Mouse (Mus musculus) megakaryocyte-erythroid progenitor cell, adult 5-6 weeks (primary cell): ENCODE results near the gene Bcr. TPM values are rescaled to one million over a fixed set of nuclear protein-coding genes. Genes with fewer than 3 reads are reported as not detected.

ENCODE experiments used
- ATAC-seq: replicated peaks from 2 replicates; pipeline ENCODE4 v1.8.0; 2016; ENCODE audit warnings: mild to moderate bottlenecking, inconsistent platforms; ENCODE audit not compliant: severe bottlenecking, poor library complexity, low FRiP score, low TSS enrichment
- total RNA-seq, 2 experiments: library from RNA; stranded (forward) in 1 of 2; stranded (reverse) in 1 of 2; fragments of 200-1000, 215-1000 nt in 1 of 2; fragments of >200 nt in 1 of 2; fragmentation: Nextera tagmentation in 1 of 2; gene quantifications; 2 replicates each; pipeline ENCODE4 v1.2.3; 2014 to 2017

The Bcr gene
- total RNA-seq, 2 experiments from 2014 or later: 1.4 to 5.5 TPM

GRCm38 (mm10) chr10:75220722-75221121, 160.3 kb downstream of the Bcr start:
- ATAC-seq: no peak

GRCm38 (mm10) chr10:75221936-75222610, 161.7 kb downstream of the Bcr start:
- no peak for ATAC-seq

GRCm38 (mm10) chr10:75222611-75222998, 162.2 kb downstream of the Bcr start:
- ATAC-seq: no peak

GRCm38 (mm10) chr10:75224154-75224553, 163.8 kb downstream of the Bcr start:
- no peak for ATAC-seq

DNA sequence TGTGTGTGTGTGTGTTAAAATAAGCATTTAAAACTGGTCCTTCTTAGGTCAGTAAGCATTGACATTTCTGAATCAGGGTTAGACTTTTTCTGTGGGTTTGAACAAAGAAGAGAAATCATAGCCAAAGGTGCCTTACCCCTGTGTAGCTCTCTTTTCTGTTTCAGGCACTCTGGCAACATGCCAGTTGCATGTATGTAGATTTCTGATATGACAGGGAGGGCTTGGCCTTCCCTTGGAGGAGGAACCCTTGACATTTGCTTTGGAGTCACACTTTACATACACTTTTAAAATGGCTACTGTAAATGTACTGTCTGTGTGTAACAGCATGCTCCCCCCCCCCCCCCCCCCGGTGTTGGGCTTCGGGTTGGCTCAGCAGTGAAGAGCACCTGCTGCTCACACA, 164.2 kb downstream of the Bcr start:
- peak; percentile 54 for ATAC-seq

GRCm38 (mm10) chr10:75227381-75227780, 167.0 kb downstream of the Bcr start:
- ATAC-seq: peak; percentile 76

DNA sequence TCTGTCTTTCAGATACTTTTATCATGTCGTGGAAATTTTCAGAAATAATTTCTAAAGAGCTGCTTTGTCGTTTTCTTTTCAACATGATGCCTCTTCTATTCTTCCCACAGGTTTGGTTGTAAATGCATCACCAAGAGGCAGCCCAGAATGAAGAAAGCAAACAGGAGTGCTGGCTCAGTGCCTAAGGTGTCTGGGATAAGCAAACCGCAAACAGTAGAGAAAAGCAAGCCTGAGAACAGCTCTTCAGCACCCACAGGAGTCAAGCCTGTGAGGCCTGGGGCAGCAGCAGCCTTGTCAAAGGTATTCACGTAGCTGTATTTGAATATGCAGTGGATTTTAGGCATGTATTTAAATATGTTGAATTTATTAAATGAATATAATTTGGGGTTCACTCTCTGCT, 170.2 kb downstream of the Bcr start:
- 0 out of 2 replicates have a peak, but pooled peaks have one; percentile 23 for ATAC-seq

- no peak for ATAC-seq
Observed at GRCm38 (mm10) chr10:75231876-75232275, 171.5 kb downstream of the Bcr start.

DNA sequence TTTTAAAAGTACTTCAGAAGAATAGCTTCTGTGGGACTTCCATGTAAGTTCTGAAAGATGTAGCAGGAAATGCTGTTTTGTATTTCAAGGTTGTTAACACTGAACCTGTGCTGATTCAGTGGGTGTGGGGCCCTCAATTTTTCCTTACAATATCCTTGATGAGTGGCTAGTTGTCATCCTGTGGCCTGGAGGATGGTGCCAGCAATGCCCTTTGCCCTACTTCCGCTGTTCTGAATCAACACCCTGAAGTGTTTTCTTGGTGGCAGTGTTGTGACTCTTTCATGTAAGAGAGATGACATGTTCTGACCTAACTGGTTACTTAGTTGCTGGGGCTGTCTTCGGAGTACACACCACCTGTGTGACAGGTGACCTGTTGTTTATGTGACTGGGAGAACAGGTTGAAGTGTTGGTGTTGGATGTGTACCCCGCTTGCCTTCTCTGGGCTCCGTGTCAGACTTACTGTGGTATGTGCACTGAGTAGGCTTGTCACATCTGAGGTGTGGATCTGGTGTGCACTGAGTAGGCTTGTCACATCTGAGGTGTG, 172.3 kb downstream of the Bcr start:
- no peak for ATAC-seq

GRCm38 (mm10) chr10:75233489-75233888, 173.1 kb downstream of the Bcr start:
- ATAC-seq: no peak

Other genes with a start within 250 kb of the Bcr start
- 0.96 TPM in 1 of 2 replicates, not detected in the other for gene Gnaz, start 93.4 kb upstream of the Bcr start, total RNA-seq (2014; fragmentation: Nextera tagmentation)
- gene Gnaz, start 93.4 kb upstream of the Bcr start, total RNA-seq (2017): 2.1 TPM in 1 of 2 replicates, not detected in the other
- not detected in 2 replicates for gene Rsph14, start 28.0 kb upstream of the Bcr start, total RNA-seq (2014; fragmentation: Nextera tagmentation)
- not detected in 2 replicates for gene Rsph14, start 28.0 kb upstream of the Bcr start, total RNA-seq (2017)
- not detected in 2 replicates for gene Rab36, start 23.5 kb upstream of the Bcr start, total RNA-seq (2014; fragmentation: Nextera tagmentation)
- not detected in 2 replicates for gene Rab36, start 23.5 kb upstream of the Bcr start, total RNA-seq (2017)
- 25.5 and 30.8 TPM in 2 replicates for gene Specc1l, start 151.5 kb downstream of the Bcr start, total RNA-seq (2014; fragmentation: Nextera tagmentation)
- gene Specc1l, start 151.5 kb downstream of the Bcr start, total RNA-seq (2017): 36.3 and 37.2 TPM in 2 replicates